Mouse (Mus musculus): ENCODE data around the gene Grb10.

The Grb10 gene

DNA sequence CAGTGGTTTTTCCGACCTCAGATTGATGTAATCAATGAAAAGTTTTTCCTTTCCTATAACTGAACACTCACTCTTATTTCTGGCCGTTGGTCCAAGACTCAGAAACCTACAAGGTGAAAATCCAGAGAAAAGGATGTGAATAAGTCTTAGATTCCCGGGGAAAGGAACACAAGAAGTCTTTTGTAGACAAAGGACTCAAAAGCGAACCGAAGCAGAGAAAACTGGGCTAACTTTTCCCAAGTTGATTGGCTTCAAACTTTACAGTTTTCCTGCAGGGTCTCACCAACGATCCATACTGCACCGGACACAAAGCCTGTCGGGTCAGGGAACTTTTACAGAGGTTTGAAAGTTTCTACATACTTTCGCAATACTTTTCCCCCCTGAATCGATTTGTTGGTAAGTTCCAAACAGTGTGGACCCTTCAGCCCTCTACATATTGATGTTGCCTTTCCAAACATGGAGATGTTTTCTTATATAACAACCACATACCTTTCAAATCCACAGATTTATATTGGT is at the start of gene Grb10:
Grb10 (minus strand) TSS at position 214 of the 516 bp plus-strand sequence.
- DNase-seq = no peak

DNA sequence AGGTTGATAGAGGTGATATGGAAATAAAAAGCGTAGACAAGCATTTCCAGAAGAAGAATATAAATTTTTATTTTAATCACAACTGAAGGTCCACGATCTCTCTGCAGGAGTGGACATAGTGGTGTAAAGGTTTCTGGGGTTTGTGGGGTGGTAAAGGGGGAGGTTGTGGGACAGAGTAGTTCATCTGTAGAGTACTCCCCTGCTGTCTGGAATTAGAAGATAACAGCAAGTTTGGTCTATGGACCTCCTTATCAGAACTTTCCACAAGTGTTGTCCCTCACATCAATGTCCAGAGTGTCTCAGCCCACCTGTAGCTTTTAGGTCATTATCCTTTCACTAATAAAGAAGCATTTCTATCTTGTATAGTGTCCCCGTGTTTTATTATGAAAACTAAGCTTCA is 43.2 kb upstream of the Grb10 start:
- no peak for DNase-seq

DNA sequence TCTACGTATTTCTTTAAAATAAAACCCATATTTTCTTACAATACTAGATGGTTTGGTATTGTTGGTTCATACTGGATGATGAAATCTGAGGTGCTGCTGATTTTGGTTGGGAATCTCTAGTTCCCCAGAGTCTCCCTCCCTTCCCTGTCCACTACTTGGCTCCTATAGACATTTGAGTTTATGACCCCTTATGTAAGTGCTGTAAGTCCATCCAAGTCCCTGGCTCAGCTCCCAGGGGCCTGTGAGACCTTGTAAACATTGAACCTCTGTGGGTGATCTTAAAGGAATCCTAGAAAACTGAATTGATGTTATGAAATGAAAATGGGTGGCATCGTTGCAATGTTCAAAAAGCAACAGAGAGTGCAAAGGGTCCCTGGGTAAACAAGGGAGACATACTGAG is 40.7 kb upstream of the Grb10 start:
- DNase-seq = no peak

DNA sequence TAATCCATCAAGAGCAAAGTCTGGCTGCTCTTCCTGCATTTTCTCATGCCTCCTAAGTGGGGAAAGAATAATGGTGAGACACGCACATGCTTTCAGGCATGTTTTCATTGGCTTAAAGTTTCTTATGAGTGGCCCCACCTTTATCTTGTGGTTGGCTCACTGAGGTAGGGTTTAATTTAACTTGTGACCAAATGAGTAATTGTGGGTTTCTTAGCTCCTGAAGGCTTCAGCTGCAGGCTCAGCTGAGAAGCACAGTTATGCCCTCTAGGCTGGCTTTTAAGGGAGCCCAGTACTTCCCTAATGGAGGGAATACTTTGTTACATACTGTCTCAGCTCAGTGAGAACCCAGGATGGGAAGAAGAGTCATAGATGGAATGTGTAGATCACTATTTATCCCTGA is 37.0 kb upstream of the Grb10 start:
- no peak for DNase-seq

DNA sequence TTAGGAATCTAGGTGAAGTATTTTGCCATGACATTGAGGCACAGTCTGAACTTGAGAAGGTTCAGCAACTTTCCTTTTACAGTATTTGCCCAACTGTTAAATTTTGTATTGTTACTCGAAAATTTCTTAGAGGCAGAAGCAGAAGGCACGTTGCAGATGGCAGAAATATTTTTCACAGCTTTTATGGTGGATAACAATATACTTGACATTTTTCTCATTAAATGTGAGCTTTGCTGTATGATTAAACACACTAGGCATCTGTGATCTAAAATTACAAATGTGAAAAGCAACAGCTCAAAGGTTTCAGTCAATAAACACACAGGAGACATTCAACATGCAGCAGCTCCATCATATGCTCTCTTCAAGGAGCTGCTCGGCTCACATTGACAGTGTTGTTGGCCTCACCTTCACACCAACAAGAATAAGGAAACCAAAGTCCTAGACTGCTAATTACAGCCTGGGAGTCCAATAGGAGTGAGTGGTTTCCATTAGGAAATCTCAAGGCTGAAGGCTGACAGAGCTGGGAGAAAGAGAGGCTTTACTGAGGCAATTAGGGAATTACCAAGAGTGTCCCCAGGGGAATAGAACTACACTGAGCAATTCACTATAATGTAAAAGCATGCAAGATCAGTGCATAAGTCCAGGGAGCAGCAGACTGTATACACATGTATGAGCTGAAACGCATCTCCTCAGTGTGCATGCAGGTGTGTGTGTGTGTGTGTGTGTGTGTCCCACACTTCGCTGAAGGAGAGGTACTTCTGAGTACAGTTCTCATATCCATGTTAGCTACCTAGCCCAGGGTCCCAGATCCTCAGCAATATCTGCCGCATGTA is 35.1 kb upstream of the Grb10 start:
- DNase-seq = no peak

DNA sequence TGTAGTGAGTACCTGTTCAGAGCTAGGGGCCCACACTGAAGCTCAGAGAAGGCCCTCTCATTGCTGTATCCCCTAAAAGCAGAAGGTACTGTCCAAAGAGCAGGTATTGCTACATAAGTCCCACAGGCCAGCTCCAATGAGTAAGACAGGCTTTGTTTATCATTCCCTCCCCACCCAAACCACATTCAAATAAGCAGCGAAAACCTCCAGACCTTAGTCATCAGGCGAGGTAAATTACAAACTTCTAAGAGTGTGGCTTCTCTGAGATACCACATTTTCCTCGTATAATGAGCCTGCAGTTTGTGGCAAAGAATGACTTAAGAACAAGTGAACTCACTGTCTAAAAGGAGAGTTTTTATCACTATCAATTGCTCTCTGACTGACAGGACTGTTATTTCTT is 33.8 kb upstream of the Grb10 start:
- no peak for DNase-seq

DNA sequence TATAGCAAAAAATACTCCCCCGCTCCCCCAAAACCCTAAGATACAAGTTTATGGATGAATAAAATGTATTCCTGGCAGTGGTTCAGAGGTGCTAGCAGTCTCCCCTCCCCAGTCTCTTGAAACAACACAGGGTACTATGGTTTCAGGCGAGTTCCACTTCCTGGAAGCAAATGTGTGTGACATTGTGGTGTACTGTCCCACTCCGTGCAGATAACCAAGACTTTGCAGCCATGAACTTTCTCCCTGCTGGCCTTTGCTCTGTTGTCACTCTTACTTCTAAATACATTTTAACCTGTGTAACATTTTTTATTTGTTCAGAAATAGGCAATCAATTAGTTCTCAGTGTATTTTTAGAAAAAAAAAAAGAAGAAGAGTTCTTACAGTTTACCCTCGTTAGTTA is 20.5 kb upstream of the Grb10 start:
- no peak for DNase-seq

DNA sequence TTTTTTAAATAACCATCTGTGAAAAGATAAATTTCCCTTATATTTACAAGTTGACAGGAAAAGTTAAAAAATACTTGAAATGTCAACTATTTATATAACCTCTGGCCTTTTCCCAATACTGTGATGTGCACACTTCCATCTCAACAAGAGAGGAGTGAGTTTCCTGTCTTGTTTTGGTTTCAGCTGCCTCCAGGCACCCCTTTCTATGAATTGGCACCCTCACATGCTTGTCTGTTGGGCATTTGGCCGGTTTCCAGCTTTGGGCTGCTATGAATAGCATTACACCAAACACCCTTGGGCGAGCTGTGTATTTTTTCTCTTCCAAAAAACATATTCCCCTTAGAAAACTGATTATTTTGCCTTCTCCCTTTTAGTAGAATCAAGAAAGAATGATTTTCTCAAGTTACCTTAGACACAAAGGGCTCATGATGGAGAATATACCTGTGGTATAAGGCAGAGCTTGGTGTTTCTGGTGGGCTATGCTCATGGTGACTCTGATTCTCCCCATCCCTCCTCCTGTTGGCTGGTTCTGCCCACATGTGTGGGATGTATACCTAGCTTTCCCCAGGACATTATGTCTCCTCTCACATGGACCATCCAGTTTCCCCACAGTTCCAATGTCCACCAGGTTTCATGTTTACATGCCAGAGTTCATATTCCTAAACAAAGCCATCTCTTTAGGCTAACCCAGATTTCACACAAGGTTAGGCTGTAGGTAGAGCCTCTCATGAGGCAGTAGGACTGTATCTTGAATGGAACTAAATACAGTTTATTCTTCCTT is 10.3 kb upstream of the Grb10 start:
- no peak for DNase-seq

DNA sequence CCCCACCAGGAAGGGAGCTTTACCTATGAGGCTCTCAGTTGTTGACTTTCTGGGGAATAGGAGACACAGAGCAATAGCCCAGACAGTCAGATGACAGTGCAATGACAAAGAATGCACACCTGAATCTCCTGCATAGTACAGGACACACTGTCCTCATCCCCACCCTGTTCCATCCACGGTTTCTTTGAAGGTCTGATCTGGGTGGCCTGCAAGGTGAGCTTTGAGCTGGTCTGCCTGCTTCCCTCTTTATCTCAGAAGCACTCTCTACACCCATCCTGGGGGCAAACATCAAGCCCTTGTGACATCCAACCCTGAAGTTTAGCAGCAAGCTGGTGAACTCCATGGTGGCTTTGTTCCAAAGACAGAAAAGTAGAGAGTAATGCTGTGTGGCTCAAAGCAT is 9.7 kb upstream of the Grb10 start:
- DNase-seq = no peak

DNA sequence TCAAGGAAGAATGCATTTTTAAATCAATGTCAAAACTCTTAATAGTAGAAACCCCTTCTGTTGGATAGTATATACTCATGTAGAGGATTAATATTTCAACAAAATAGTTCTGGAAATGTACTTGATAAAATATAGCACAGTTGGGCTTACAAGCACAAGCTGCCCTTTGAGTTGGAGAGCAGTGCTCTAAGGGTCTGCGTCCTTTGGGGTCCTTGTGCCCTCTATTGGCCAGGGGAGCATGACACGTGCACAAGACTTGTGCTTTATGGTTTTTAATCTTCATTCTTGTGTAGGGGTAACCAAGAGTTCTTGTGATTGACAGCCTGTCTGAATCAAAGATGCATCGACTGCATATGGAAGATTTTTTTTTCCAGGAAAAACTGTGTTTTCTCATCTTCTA is 5.8 kb upstream of the Grb10 start:
- DNase-seq = no peak

DNA sequence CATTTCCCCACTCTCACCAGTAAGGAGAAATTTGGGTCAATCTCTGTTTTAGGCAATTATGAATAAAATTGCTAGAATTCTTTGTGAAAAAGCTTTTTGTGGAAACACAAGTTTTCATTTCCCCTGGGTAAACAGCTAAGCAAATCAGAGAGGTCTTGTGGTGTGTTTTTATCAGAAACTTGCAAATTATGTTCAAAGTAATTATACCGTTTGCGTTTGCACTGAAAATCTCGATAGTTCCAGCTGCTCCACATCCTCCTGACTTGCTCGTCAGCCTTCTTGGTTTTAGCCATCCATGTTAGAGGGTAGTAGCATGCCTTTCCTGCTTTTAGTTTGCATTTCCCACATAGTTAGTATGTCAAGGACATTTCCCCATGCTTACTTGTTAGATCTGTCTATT is 3.3 kb upstream of the Grb10 start:
- no peak for DNase-seq

DNA sequence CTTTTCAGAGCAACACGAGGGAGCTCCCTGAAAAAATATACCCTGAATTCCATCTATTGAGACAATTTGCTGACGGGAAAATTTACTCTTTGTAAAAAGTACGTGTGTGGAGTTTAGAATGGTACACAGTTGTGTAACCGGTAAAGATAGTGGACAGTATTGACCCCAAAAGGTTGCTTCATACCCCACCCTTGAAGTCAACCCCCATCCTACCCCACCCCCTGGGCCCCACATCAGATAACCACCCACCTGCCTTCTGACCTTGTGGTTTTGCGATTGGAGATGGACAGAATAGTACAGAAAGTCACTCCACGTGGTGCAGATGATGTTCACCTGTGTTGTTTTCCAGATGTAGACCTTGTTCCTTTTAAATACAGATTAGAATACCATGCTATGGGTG is 2.9 kb upstream of the Grb10 start:
- DNase-seq = no peak

DNA sequence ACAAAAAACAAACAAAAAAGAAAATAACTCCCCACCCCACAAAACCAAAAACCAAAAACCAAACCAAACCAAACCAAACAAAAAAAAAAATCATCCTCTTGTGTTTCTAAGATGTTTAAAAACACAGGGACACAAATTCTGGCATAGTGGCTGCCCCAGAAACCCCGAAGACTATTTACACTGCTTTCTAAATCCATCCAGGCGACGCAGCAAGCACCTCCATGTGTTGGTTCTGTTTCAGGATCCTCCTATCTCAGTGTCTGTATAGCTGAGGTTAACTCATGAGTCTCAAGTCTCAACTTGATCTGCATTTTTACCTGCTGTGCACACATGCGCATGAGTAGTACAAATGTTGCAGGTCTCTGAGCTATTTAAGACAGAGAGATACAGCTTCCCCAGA is 1.9 kb upstream of the Grb10 start:
- no peak for DNase-seq

DNA sequence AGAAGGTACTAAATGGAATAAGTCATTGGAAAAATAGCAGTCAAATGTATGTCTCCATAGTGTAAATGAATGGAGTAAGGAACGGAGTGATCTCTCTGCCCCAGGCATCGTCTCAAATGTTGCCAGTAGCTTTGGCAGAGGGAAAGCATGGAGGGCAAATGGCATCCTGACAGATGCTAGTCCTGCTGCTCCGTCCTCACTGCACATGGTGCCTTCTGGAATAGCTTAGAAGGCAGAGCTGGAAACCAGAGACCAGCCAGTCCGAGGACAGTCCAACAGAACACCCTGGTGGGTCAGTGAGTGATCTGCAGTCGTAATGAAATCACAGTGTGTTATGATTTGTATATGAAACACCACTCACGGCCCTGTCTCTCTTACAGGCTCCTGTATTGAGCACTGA is 1.3 kb upstream of the Grb10 start:
- no peak for DNase-seq

DNA sequence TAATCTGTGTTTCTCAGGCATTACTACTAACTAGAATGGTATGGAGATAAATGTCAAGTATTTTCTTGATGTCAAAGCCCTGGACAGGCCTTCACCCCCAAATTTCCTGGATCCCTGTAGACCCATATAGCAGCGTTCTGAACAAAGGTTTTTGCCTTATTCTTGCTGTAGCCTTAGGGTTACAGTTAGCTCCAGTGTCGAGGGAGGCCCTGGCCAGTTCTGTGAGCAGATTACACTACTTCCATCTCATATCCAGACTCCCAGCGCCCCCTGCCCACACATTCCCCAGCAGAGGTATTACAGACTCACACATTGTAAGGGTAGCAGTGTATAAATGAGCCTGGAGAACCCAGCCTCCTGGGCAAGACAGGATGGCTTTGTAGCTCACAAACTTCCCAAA is 615 bp upstream of the Grb10 start:
- no peak for DNase-seq

DNA sequence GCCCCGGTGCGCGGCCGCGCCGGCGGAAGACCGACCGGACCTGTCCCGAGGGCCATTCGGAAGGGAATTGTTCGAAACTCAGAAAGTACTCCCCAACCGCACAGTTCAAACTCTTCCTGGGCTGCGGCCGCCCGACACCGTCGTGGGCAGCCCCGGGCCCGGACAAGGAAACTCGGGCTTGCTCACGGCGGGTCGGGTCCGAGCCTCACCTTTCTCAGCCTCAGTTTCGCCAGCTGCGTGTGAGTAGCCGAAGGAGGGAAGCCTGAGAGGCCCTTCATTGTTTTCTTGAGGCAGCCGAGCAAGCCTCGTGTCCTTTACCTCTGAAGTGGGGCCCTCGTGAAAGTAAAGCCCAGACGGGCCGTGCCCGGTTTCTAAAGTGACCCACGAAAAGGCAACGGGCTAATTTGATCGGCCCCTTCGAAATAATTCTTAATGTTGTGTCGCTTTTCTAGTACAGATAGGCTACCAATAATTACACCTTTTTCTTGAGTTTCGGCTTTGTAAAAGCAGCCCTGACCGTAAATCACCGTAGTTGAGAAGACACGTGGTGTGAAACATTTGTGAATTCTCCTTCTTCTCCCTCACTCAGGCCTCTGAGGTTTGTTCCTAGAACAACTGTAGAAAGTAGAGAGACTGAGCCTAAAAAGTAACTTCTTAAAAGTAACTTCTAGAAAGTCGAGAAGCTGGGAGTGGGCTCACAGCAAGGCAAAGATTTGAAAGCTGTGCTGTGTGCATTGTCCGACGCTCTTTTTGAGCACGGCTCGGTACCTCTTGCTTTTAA is 604 bp downstream of the Grb10 start:
- DNase-seq = no peak

DNA sequence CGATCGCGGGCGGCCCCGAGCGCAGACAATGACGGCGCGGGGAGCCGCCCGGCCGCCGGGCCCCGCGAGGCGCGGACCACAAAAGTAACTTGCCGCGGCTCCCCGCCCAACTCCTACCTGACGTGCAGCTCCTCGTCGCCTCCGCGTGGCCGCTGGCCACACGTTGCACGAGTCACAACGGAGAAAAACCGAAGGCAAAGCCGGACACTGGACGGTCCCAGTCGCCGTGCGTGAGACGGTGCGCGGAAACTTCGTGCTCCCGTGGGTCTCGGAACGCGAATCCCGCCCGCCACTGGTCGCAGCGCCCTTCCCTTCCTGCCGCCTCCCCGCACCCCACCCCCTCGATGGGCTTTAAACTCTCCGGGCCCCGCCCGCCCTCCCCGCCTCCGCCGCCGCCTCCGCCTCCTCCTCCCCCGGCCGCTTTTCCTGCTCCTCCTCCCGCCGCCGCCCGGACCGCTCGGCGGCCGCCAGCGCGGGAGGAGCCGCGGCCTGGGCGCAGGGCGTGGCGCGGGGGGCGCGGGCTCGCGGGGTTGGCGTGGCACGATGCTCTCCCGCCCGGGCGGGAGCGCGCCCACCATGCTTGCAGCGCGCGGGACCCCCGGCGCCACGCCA is 1.3 kb downstream of the Grb10 start:
- no peak for DNase-seq

DNA sequence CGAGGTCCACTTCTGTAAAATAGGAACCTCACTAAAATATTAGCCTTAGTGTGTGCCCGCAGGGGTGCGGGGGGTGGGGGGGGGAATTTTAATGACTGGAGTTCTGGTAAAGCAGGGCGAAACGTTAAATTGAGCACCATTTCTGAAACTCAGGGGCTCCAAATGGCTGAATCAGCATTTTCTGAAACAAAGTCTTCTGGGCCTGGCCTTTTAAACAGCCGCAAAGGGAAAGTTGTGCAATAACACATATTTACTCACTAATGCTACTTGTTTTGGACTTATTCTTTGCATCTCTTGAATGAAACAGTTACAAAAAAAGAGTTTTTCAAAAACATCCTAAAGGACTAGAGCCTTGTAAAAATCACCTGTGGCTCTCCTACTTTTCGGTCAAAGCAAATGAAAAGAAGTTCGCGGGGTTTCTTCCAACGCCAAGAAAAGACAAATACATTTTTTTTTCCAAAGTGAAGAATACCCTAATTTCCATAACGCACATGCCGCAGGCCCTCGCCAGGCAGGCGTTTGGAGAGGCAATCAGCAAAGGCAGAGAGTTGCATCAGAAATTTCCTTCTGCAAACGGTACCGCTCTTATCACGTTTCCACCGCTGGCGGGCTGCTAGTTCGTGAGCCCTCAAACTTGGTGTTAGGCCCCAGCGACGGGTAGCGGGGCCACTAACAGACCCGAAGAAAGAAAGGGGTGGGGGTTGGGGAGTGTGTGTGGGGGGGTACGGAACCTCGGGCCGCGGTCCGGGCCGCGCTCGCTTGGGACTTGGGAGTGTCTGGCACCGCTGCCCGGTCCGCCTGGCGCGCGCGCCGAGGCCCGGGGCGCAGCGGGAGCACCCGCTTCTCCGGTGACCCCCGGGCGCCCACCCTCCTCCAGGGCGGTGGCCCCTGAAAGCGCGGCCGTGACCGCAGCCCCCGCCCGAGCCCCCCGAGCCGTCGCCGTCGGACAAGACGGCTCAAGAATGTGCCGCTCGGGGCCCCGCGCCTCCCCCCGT is 2.3 kb downstream of the Grb10 start:
- DNase-seq = no peak

DNA sequence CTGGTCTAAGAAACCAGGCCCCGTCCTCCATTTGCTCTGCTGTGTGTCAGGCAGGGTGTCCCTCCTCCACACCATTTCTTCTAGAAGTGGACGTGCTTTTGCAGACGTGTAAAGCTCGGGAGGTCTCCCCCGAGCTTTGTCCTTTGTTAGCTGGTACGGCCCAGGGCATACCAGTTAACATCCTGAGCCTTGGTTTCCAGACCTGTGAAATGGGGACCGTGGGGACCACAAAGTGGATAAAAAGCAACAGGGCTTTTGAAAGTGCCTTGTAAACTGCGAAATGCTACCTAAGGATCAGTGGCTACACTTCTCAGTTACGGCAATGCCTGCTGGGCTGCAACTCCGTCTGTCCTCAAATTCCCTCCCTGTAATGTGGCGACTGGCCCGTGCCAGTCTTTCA is 3.2 kb downstream of the Grb10 start:
- no peak for DNase-seq

DNA sequence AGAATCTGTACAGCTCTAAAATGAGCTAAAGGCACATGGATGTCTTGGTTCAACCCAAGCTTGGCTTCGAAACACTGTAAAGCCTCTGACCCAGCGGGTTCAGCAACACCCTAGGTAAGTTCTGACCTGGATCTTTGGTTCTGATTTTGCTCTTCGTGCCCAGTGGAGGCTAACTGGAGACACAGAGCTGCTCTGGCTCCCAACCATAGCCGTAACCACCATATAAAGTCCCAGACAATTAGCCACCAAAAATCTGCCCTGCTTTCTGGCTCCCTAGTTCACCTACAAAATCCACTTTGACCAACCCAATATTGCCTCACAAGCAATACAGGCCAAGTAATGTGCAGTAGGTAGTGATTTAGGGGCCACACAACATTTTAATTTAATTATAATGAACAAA is 3.7 kb downstream of the Grb10 start:
- DNase-seq = no peak

DNA sequence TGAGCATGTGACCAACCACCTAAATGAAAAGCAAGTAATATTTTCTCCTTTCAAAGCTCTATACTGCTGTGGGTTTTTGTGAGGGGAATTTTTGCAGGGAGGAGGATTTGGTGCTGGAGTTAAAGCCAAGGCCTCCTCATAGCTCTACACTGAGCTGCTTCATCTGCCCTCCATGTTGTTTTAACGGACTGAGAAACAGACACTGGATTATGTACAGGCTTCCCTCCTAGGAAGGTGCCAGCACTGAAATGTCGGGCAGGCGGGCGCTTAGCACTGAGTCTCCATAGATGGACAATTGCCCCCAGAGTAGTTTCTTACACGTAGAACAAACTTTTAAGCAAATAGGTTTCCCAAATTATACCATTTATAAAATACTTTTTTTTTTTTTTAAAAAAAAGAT is 4.1 kb downstream of the Grb10 start:
- no peak for DNase-seq

DNA sequence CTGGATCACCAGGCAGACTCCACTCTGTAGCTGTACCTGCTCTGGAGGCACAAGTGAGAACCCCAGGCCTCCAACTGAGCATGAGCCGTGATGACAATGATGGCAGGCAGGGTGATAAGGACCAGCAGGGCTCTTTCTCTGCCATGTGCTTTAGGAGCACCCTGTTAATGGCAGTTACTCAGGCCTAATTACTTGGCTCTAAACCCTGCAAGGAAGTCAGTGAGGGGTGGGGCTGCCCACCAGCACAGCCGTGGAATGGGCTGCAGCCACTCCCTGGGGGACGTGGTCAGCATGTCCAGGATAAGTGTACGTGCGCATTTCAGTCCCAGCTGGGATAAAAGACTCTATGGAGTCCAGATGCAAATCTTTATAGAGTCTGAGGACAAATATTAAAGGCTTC is 5.7 kb downstream of the Grb10 start:
- no peak for DNase-seq
